Mouse (Mus musculus) adrenal gland, adult 2 months (tissue): ENCODE results near the gene Gm21411. TPM values are rescaled to one million over a fixed set of nuclear protein-coding genes. Genes with fewer than 3 reads are reported as not detected.
"Not testable (repeated sequence)": the region's sequence is repeated elsewhere in the genome, so short reads cannot be mapped to it uniquely, and the experiment has no call there.

ENCODE experiments used
- DNase-seq: peaks from one replicate; pipeline ENCODE4 v3.0.0; 2021
- long read RNA-seq: library from polyadenylated mRNA; stranded (forward); transcript quantifications from one replicate; pipeline ENCODE4 v2.0.0, GENCODE M21; 2021
- polyA plus RNA-seq: library from polyadenylated mRNA; depleted of rRNA; stranded (reverse); fragments of >200 nt; gene quantifications from 2 replicates; pipeline ENCODE4 v1.2.3, GENCODE M21; 2012; rRNA removed
- total RNA-seq, 2 experiments: library from RNA; stranded (reverse); gene quantifications; 2 replicates each; pipeline ENCODE4 v1.2.3; 2021

Gene Gm21411
- total RNA-seq (not detected), polyA plus RNA-seq (not detected in 2 replicates)
- long read RNA-seq, result 0 reads

DNA sequence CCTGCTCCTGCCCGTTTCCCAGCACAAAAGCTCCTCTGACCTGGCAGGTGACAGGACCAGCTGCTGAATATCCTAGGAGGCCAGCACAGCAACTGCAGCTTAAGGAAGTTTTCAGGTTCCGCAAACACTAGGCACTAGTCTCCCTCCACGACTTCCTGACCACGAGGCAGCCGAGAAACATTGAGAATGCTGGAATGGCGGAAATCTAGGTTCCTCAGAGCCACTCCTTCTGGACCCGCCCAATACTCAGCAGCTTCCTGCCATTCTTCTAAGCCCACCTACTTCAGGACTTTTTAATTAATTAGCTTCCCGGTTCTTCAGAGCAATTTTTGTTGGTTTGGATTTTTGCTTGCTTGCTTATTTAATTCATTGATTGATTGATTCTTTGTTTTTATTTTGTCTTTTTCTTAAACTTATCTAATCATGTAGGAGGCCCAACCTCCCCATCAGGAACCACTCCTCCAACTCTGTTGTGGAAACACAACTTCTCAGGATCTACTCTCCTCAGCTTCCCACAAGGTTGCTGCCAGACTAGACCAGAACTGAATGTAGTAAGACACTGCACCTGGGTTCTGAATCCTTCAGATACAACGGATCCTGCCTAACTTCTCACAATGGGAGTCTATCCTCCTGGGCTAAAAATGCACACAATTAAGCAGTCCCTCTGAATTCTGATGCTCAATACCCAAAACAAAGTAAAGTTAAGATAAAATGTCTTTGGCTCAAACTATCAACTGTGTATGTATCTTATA is at the start of gene Gm21411:
Gene Gm21411, minus strand, starts transcription at position 205 of the 752 bp plus-strand sequence.
- not testable (repeated sequence) for DNase-seq

DNA sequence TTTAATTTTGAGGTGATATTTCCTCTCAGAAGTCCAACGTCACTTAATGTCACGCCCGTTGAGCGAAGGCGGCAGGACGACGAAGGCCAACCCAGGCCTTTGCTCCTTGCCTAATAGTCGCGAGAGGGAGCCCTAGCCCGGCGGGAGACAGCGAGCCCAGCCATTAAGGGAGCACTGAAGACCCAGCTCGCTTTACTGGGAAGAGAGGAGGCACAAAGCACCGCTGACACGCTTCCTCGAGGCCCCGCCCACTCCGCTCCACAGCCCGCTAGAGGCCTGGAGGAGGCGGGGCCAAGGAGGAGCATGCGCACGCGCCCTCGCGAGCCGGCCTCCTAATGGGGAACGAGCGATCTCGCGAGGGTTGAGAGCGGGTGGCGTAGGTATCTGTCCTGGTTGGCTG is 32.3 kb upstream of the Gm21411 start:
- DNase-seq, result not testable (repeated sequence)

GRCm38 (mm10) chr4:146932311-146933082 is 23.1 kb upstream of the Gm21411 start:
- no peak for DNase-seq

GRCm38 (mm10) chr4:146915196-146915595 is 5.8 kb upstream of the Gm21411 start:
- no peak for DNase-seq

GRCm38 (mm10) chr4:146908131-146908530 is 1.3 kb downstream of the Gm21411 start:
- not testable (repeated sequence) for DNase-seq

- DNase-seq, result not testable (repeated sequence)
These were observed 4.6 kb downstream of the Gm21411 start for GRCm38 (mm10) chr4:146904782-146905181.

- not testable (repeated sequence) for DNase-seq
These were observed 6.3 kb downstream of the Gm21411 start for GRCm38 (mm10) chr4:146903126-146903525.

Other genes starting within 250 kb of the Gm21411 start
- gene Zfp989, start 62.4 kb upstream of the Gm21411 start, total RNA-seq, result not detected
- not detected in 2 replicates for gene Zfp989, start 62.4 kb upstream of the Gm21411 start, polyA plus RNA-seq
- gene Rex2, start 112.3 kb upstream of the Gm21411 start, total RNA-seq, result 1 to 10 TPM in 1 of 2 experiments, under 1 TPM in 1; 0.31 to 1.4 TPM
- not detected in 2 replicates for gene Rex2, start 112.3 kb upstream of the Gm21411 start, polyA plus RNA-seq
- 1 to 10 TPM; 5.4 to 7.7 TPM for gene Zfp991, start 222.4 kb upstream of the Gm21411 start, total RNA-seq
- 0.03 TPM in 1 of 2 replicates, not detected in the other for gene Zfp991, start 222.4 kb upstream of the Gm21411 start, polyA plus RNA-seq